Mouse (Mus musculus): ENCODE measurements around the gene Dzip1.

The Dzip1 gene

DNA sequence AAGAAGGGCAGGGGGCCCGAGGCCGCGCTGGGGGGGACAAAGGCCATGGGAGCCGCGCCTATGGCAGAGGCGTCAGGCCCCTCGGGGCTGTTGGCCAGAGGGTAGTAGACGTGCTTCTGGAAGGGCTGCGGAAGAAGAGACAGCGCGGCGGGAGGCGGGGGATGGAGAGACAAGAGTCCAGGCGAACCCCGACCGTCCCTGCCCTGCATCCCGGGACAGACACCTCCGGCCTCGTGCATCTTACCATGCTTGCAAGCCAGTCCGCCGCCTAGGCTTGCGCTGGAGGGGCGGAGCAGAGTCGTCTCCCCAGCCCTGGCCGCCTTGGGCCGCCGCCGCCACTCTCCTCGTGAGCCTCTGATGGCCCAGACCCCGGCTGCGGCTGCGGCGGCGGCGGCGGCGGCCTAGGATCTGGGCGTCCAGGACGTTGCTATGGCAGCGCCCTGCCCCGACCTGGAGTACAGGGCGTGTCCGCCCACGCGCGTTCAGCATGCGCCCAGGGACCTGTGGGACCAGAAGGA lies 2.5 kb downstream of the Dzip1 start:
- DNase-seq (ENCODE audit: low spot score in 2 of 2): no peak

DNA sequence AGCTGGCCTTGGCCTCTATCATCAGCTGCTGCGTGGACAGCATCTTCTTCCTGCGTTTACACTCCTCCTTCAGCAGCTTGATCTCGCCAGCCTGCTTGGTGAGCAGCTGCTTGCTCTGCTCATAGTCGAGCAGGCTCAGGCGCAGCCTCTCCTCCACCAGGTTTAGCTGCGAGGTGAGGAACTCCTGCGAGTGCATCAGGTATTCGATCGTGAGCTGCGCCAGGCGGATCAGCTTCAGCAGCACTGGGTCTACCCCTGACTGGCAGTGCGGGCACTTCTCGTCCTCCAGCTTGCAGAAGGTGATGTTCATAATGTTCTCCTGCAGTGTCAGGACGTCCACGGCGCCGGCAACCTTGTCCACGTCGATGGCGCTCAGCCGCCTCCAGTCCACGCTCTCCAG lies 3.0 kb downstream of the Dzip1 start:
- DNase-seq (ENCODE audit: low spot score in 2 of 2): no peak

DNA sequence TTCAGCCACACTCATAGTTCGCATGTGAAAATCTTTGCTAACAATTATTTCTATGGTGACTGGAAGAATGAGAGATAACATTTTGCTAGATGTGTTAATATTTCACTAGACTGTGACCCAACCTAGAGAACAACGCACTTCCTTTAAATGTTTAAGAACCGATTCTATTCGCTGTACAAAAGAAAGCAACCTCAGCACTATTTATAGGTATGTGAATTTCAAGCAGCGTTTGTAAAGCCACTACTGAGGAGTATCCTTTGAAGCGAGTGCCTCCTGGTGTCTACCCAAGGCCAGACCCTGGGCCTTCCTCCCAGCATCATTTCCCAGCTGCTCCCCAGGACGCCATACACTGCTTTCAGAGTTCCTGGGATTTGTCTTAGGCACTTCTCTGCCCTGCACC lies 4.6 kb downstream of the Dzip1 start:
- DNase-seq (ENCODE audit: low spot score in 2 of 2): no peak

DNA sequence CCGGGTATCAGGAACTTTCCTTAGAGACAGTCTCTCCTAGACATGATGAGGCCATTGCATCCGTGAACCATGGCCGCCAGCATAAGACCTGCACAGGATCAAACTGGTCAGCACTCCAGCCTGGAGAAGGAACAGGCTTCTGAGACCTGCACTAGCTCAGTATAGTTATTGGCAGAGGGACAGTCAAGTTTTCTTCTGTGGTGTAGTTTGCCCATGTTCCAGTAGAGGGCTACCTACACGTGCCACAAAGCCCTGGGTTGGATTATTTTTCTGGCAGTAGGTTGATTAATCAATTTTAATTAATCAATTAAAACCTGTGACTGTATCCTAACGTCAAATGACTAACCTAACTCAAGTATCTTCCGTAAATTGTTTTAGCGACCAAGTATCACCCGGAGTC lies 6.2 kb downstream of the Dzip1 start:
- no peak for DNase-seq (ENCODE audit: low spot score in 2 of 2)

DNA sequence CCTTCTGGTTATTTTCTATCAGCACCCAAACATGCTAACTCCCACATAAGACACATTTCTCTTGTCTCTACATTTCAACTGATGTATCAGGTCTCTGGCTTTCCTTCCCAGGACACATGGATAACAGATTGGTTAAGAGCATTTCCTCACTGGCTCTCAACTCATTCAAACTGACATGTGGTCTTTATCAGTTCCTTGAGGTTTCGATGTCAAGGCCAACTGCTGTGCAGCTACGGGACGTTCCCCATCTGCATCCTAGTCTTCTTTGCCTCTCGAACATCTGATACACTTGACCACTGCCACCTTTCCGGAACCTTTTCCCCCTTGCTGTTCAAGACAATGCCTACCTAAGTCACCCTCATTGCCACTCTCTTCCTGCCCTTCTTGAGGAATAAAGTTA lies 11.6 kb downstream of the Dzip1 start:
- no peak for DNase-seq (ENCODE audit: low spot score in 2 of 2)

DNA sequence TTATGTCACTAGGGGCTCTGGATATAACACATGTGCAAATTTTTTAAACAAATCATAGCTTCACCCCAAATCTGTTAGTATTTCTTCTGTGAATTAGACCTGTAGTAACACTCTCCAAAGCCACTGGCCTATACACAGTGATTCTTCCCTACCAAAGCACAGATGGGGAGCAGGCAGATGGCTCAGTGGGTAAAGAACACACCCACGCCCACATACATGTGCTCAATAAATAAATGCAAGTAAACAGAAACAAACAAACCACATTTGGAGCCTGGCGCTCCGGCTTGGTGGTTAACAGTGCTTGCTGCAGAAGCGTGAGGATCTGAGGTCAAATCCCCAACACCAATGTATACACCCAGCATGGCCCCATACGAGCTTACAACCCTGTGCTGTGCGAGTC lies 13.7 kb downstream of the Dzip1 start:
- no peak for DNase-seq (ENCODE audit: low spot score in 2 of 2)

DNA sequence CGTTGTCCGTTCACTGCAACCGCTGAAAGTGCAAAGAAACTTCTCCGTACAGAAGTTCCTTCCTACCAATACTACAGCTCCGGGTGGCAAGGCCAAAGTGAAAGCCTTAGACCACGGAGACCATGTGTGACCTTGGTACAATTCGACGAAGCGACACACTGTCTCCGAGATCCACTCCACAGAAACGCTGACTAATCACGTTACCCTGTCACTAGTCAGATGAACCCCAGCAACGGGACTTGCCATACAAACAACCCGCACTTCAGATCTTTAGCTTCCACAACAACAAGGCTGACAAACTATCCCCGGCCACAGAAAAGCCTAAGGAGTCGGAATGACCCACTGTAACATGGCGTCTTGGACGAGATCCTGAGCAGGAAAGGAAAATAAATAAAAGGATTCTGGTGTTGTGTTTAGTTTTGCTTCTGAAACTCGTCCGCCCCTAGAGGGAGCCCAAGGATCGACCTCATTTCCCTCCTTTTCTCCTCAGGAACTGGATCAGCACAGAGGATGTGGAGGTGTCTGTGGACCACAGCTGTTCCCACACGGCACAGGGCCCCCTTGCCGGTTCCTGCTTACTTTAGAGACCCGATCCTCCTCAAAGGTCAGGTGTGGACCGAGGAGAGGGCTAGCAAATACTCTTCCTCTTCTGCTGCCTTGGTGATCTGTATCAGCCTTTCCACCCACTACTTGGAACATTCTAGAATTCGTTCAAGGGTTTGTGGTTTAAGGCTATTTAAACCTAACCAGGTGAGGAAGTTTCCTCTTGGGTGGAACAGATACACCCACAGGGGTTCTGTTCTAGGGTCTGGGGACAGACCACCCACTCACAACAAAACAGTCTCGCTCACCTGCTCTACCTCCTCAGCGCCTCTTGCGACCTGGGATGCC lies 14.7 kb downstream of the Dzip1 start:
- peak in 1 of 2 experiments; percentile 23 for DNase-seq (ENCODE audit: low spot score in 2 of 2)

DNA sequence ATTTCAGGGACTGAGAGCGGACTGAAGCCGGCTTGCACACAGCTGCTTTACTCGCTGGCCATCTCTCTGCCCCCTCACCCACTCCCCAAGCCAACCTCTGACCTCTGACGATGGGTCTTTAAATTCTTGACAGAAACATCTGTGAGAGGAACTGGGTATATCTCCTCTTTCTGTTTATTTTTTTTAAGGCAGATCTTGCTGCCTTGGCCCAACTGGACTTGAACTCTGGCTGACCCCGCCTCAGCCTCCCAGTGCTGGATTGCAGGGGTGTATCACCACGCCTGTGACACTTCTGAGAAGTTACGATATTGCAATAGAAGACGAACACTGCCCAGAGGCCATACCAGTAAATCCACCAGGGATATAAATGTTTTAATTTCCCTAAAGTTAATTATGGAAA lies 15.4 kb downstream of the Dzip1 start:
- no peak for DNase-seq (ENCODE audit: low spot score in 2 of 2)

DNA sequence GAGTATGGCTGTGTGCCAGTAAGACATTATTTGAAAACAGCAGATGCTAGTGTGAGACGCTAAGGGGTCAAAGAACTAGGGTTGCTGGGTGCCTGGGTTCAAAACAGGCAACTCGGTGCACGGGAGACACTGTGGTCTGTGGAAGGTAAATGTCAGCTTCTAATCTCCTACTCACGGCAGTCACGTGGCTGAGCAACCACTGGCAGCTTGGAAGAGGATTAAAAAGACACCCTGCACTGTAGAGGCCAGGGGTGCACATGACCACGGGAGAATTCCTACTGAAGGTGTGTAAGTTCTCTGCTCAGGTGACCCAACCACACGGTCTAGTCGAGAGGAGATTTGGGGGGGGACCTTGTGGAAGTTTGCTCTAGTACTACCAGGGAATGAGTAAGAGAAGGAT lies 17.7 kb downstream of the Dzip1 start:
- no peak for DNase-seq (ENCODE audit: low spot score in 2 of 2)

DNA sequence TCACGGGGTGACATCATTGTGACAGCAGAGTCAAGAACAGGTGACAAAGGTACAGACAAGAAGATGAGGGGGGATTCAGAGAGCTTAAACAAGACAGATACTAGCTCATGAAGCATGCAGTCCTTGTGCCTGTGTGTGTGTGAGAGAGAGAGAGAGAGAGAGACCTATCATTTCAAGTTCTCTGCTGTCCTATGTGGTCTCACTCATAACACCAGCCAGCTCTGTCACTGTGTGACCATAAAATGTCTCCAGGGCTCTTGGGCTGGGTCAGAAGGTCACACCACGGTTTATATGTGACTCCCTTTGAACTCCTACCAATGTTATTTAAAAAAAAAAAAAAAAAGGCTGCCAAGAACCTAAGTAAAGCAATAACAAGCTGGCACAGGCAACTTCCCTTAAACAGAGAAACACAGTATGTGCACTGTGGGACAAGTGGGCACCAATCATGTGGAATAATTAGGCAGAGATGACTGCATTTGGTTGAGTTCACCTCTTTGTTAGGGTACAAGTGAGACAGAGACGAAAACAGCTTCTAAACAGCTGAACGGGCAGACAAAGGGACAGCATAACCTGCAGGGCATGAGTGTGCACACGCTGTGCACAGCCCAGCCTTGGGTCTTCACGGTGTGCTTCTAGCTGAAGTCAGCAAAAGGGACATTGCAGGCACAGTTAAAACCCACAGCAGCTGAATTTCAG lies 21.2 kb downstream of the Dzip1 start:
- DNase-seq (ENCODE audit: low spot score in 2 of 2): no peak

DNA sequence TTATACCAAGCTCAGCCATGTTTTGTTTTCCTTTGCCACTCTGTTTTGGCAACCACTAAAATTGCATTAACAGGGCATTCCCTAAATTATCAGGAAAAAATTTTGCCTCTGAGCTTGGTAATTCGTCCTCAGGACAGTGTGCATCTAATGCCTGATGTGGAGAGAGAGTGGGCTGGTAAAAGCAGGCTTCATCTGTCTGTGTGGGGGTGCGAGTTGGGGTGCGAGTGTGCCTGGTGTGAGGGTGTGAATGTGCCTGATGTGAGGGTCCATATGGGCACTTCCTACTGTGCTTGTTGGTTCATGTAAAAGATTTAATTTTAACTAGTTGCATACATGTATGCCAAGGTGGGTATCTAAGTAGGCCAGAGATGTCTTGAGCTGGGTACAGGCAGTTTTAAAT lies 21.9 kb downstream of the Dzip1 start:
- DNase-seq (ENCODE audit: low spot score in 2 of 2): no peak

DNA sequence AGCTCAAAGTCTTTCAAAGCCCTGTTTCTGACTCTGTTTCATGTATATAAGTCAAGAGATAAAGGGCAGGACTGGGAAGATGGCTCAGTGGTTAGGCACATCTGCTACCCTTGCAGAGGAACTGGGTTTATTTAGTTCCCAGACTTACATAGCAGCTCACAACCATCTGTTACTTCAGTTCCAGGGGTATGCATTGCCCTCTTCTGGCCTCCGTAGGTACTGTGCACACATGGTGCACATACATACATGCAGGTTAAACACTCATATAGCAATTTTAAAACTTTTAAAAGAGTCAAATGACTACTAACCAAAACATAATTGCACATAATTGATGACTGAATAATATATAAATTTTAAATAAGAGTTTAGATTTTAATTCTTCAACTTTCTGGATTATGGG lies 24.3 kb downstream of the Dzip1 start:
- no peak for DNase-seq (ENCODE audit: low spot score in 2 of 2)

DNA sequence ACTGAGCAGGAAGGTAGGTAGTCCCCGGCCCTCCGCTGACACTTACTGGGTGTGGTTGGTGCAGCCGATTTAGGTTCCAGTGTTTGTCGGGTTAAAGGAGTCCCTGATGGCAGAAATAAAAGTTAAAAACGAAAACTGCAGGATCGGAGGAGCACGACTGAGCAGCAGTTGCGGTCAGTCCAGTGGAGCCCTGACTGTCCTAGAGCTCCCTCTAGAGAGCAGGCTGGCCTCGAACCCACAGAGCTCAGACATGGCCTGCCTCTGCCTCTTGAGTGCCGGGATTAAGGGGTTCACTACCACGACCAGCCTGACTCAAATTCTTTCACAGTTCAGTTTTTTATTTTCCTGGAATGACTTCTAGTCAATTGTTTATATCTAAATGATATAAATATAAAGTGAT lies 25.3 kb downstream of the Dzip1 start:
- DNase-seq (ENCODE audit: low spot score in 2 of 2): no peak

DNA sequence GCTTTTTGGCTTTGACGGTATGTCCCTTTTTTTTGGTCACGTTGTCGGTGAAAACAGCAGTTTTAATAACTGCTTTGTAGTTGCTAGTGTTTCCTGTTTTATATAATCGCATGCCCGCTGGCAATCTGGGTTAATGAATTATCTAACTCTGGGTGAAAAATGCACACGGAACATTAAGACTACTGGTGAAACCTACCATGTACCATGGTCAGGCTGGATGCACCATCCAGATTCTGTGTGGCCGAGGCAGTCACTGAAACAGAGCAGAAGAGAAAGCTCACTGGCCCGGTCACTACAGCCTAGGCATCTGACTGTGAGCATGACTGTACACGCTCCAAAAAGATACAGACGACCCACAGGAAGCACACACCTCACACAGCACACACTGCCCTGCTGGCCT lies 29.6 kb downstream of the Dzip1 start:
- no peak for DNase-seq (ENCODE audit: low spot score in 2 of 2)

DNA sequence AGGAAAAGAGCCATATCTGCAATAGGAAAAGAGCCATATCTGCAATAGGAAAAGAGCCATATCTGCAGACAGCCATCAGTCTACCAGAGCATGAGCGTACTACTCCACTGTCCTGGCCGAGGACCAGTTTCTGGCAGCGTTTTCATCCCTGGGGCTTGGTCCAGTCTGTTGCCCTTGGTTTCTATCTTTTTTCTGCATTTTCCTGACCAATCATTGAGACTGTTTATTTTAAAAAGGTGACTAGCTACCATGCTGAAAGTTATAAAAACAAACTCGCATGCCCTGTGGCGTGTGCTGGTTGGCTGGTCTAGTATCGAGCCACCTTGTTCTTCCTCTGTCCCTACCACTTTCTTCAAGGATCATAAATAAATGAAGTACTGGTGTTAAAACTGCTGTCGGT lies 30.0 kb downstream of the Dzip1 start:
- DNase-seq (ENCODE audit: low spot score in 2 of 2): no peak

DNA sequence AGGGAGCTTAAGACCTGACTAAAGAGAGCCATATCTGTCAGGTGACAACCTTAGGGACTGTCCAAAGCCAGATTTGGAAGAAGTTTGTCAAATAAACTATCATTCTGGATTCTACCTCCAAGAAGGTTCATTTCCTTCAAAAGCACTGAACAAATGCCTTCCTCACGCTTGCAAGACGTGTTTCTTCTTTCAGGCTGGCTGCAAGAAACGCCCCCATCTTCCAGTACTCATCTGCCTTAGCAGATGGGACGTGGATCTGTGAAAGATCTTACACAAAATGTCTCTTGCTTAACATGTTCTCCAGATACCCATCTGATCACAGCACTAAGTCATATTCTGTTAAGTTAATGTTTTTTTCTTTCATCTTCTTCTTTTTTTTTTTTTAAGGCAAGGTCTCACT lies 35.2 kb downstream of the Dzip1 start:
- no peak for DNase-seq (ENCODE audit: low spot score in 2 of 2)

DNA sequence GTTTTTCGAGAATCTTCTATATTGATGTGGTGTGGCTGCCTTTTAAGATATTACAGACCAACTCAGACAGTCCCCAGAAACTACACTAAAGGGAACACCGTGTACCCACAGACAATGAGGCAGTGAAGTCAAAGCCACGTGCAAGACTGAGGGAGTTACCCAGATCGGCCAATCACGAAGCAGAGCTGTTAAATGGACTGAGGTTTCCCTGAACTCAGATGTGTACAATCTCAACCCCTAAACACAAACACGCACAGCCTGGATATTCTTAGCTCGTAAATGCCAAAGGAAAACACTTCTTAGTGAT lies 41.1 kb downstream of the Dzip1 start:
- no peak for DNase-seq (ENCODE audit: low spot score in 2 of 2)

DNA sequence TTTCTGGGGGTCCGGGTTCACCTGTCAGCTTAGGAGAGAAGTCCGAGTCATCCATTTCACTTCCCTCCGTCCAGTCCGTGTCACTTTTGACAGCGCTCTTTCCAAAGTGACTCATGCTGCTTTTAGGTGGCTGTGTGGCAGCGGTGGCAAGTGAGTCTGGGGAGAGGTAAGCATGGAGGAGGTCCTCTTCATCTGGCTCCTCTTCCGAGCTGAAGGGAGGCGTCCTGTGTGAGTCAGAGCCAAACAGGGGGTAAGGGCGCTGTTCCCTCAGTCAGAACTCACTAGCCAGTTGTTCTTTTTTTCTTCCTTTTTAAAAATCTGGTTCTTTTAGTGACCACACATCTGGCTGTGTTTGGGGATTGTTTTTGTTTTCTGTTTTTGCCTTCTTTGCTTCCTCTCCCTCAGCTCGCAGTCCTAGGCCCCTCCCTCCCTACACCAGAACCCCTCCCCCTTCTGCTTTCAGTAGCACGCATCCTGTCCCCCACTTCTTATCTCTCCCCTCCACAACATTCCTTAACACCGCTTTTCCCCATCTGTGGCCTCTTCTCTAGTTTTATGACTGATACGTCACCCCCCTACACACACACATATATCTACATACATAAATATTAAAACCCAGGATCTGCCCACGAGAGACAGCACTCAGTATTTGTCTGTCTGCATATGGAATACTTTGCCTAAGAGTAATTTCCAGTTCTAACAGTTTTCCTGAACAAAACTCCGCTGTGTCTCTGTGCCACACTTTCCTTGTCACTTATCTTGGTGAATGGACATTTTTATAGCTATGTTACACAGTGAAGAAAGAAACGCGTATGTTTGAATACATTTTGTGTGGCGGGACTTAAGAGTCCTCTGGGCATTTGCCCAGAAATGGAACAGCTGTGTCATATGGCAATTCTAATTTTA lies 41.7 kb downstream of the Dzip1 start:
- DNase-seq (ENCODE audit: low spot score in 2 of 2): no peak

DNA sequence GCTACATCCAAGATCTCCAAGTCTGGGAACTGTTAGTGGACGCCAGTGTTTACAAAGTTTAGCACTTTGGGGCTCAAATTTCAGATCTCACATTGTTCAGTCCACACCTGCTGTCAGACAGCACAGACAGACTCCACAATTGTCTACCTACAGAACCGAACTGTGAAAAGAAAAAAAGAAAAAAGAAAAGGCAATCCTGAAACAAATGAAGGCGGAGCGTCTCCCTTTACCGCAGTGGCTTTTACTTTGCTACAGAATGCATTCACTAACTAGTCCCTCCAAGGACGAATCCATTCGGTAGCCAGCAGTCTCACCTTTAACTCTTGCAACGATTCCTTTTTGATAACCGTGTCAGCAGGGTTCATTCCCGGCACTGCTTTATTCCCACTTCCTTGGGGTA lies 44.6 kb downstream of the Dzip1 start:
- no peak for DNase-seq (ENCODE audit: low spot score in 2 of 2)

DNA sequence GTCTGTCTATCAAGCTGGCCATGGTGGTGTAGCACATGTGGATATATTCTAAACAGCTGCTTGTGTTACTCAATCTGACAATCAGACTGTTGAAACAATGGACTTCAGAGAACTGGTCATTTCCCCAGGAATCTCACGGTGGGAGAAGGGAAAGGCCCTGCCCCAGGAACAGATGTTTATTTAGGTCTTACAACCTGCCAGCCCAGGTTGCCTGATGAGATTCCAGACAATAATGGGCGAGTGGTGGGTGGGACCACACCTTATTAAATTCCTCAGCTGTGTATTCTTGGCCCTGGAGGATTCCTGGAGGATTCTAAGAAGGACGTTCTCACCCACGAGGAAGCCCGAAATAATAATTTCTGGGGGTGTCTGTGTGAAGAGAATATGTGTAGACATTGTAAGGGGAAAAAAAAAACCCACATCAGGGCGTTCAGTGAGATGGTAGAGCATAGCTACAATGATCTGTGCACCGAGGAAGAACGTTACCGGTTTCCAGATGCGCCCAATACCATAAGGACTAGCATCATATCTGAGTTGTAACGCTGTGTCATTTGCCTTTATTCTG lies 46.8 kb downstream of the Dzip1 start:
- DNase-seq (ENCODE audit: low spot score in 2 of 2): no peak

DNA sequence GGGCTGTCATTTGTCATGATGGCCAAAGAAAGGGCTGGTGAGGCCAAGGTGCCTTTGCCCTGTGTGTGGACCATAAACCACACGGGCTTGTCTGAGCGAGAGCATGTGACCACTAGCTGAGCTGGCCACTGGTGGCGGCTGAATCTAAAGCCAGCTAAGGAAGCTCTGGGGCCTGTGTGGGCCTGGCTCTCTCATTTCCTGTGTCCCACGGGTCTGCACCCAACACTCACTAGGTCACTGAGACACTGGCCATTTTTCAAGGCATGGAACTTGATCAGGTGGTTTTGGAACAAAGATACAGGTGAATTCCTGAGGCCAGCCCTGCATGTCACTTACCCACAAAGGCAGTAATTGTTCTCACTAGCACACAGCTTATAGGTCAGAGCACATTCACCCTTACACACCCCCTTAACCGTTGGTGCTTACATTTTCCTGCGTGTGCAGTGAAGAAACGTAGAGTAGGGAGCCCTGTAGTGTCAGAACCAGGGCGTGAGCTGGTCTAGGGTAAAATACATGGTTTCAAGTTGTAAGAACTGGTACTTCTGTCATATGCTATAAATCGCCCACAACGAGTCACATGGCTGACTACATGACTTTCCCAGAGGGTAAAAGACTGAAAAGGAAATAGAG lies 50.4 kb downstream of the Dzip1 start:
- no peak for DNase-seq (ENCODE audit: low spot score in 2 of 2)

DNA sequence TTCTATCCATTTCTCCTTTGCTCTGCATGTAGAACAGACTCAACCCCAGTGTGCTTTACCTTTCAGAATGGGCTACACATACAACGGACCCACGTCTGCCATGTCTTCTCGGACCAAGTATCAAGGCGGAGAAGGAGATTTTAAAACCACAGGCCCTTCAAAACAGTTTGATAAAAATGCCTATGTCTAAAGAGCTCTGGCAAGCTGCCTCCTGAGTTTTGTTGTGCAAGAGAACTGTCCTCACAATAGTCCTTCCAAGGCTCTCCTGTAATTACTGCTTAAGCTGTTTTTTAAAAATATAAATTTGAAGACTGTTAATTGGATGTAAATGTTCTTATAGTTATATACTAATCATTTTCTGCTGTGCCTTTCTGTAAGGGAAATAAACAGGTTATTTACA lies 51.1 kb downstream of the Dzip1 start:
- DNase-seq (ENCODE audit: low spot score in 2 of 2): no peak
